Mouse (Mus musculus) left cerebral cortex, adult 8-10 months (tissue): ENCODE measurements around the gene Duox2. TPM values are rescaled to one million over a fixed set of nuclear protein-coding genes. Genes with fewer than 3 reads are reported as not detected.

Experiments used
- DNase-seq, 2 experiments: peaks; one replicate each; pipeline ENCODE4 v3.0.0; 2022; ENCODE audit warnings: low spot score in 2 of 2
- total RNA-seq, 4 experiments: library from RNA; stranded (reverse); gene quantifications; 2 replicates each; pipeline ENCODE4 v1.2.4; 2022

Duox2 gene
- total RNA-seq, 4 experiments from 2014 or later, result 0.09 TPM; not detected in 3

GRCm38 (mm10) chr2:122240735-122241134, 57.5 kb downstream of the Duox2 start:
- no peak for DNase-seq

GRCm38 (mm10) chr2:122237891-122238470, 60.3 kb downstream of the Duox2 start:
- DNase-seq, result no peak

- no peak for DNase-seq
Observed at GRCm38 (mm10) chr2:122236321-122236720, 61.9 kb downstream of the Duox2 start.

GRCm38 (mm10) chr2:122235425-122235824, 62.8 kb downstream of the Duox2 start:
- DNase-seq, result no peak

DNA sequence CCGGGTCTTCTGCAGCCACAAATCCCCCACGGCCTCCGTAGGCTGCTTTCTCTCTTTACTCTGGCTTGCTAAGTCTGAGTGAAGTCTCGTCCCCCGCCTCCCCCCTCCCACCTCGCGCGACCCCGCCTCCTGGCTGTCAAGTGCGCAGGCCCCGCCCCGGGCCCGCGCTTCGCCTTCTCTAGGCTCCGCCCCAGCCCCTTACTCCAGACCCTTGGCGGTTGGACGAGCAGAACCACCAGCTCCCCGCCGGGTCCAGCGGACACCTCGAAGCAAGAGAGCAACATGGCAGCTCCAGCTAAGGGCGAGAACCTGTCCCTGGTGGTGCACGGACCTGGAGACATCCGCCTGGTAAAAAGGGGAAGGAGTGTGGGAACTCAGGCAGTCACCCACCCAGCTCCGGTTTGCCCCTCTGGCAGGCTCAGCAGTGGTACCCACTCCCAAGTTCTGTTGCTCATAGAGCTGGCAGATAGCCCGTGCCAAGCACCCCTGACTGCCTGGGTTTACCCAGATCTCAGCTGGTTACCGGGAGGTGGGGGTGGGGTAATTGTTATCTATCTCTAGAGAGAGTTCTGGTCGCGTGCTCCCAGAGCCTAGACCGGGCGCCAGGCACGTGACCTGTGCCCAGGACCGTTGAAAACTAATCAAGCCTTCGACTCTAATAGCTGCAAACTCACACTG, 63.5 kb downstream of the Duox2 start, which contains the start of gene Sord:
Gene Sord, plus strand, starts transcription at position 139 of the 678 bp plus-strand sequence.
- DNase-seq, result peak; percentile 45 to 53

- peak in 1 of 2 experiments; percentile 15 for DNase-seq
Observed at GRCm38 (mm10) chr2:122233759-122234557, 64.3 kb downstream of the Duox2 start.

DNA sequence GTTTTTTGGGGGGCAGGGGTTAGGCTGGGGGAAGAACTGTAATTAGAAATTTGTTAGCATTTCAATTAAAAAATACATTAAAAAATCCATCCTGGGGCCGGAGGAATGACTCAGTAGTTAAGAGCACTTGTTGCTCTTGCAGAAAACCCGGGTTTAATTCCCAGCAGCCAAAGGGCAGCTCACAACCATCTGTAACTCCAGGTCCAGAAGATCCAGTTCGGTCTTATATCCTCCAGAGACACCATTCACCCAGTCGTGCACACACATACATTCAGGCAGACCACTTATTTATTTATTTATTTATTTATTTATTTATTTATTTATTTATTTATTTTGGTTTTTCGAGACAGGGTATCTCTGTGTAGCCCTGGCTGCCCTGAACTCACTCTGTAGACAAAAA, 64.9 kb downstream of the Duox2 start:
- DNase-seq, result no peak

DNA sequence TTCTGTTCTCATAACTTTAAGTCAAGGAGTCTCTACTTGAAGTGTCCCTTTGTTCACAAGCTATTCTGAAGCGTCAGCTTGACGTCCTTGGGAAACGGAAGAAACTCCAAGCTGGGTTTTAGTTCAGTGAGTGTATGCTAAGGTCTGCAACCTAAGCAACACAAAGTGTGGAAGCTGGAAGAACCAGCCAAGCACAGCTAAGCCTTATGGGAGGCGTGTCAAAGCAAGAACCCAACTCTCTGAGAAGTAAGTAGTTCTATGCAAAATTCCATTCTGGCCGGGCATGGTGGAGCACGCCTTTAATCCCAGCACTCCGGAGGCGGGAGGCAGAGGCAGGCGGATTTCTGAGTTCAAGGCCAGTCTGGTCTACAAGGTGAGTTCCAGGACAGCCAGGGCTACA, 66.6 kb downstream of the Duox2 start:
- DNase-seq, result no peak

GRCm38 (mm10) chr2:122230395-122230794, 67.9 kb downstream of the Duox2 start:
- DNase-seq, result no peak

Other genes starting within 250 kb of the Duox2 start
- 10 to 100 TPM; 16.3 to 16.7 (median 16.5) TPM for gene Spg11, start 180.1 kb downstream of the Duox2 start, total RNA-seq
- 100 to 1,000 TPM; 110 to 317 (median 183) TPM for gene B2m, start 150.8 kb downstream of the Duox2 start, total RNA-seq
- gene Trim69, start 137.7 kb downstream of the Duox2 start, total RNA-seq, result not detected
- gene Patl2, start 112.3 kb downstream of the Duox2 start, total RNA-seq, result under 1 TPM in 1 of 4 experiments, not detected in 3; 0.16 TPM
- gene Terb2, start 112.2 kb downstream of the Duox2 start, total RNA-seq, result not detected
- 10 to 100 TPM; 23.7 to 26.5 (median 24.5) TPM for gene Sord, start 63.7 kb downstream of the Duox2 start, total RNA-seq
- not detected for gene Duoxa2, start 451 bp upstream of the Duox2 start, total RNA-seq
- gene Duoxa1, start 15.3 kb upstream of the Duox2 start, total RNA-seq, result under 1 TPM in 1 of 4 experiments, not detected in 3; 0.55 TPM
- under 1 TPM in 1 of 4 experiments, not detected in 3; 0.07 TPM for gene Duox1, start 17.2 kb upstream of the Duox2 start, total RNA-seq
- gene Shf, start 70.7 kb upstream of the Duox2 start, total RNA-seq, result 10 to 100 TPM; 60.1 to 71.6 (median 71.0) TPM
- gene Slc28a2, start 128.0 kb upstream of the Duox2 start, total RNA-seq, result under 1 TPM in 3 of 4 experiments, not detected in 1; 0.25 to 0.54 (median 0.30) TPM
- gene Gm14085, start 186.5 kb upstream of the Duox2 start, total RNA-seq, result not detected